Mouse (Mus musculus) retina, postnatal 7 days (tissue): ENCODE measurements around the gene Tas2r135.
A peak's percentile ranks its signal among the peaks of the same experiment; 100 is the strongest.

Experiments
- DNase-seq: peaks from one replicate; pipeline ENCODE4 v3.0.0-alpha.2; 2012; ENCODE audit warnings: low read depth, low spot score

The Tas2r135 gene

GRCm38 (mm10) chr6:42373669-42374430 is 31.4 kb upstream of the Tas2r135 start:
- DNase-seq, result no peak

- no peak for DNase-seq
Measured at GRCm38 (mm10) chr6:42374701-42375100, 30.5 kb upstream of the Tas2r135 start.

- DNase-seq, result no peak
Measured at GRCm38 (mm10) chr6:42375131-42375530, 30.1 kb upstream of the Tas2r135 start.

GRCm38 (mm10) chr6:42376016-42376415 is 29.2 kb upstream of the Tas2r135 start:
- DNase-seq, result no peak

GRCm38 (mm10) chr6:42376504-42377019 is 28.7 kb upstream of the Tas2r135 start:
- peak; percentile 52 for DNase-seq

- DNase-seq, result no peak
Measured at GRCm38 (mm10) chr6:42377280-42377679, 28.0 kb upstream of the Tas2r135 start.

GRCm38 (mm10) chr6:42379551-42379950 is 25.7 kb upstream of the Tas2r135 start:
- DNase-seq, result no peak

- DNase-seq, result no peak
Measured at GRCm38 (mm10) chr6:42380416-42381144, 24.7 kb upstream of the Tas2r135 start.

GRCm38 (mm10) chr6:42381221-42381620 is 24.0 kb upstream of the Tas2r135 start:
- DNase-seq, result no peak

GRCm38 (mm10) chr6:42381916-42382381 is 23.3 kb upstream of the Tas2r135 start:
- no peak for DNase-seq

- DNase-seq, result no peak
Measured at GRCm38 (mm10) chr6:42383360-42383759, 21.9 kb upstream of the Tas2r135 start.

- DNase-seq, result no peak
Measured at GRCm38 (mm10) chr6:42385635-42386034, 19.6 kb upstream of the Tas2r135 start.

- no peak for DNase-seq
Measured at GRCm38 (mm10) chr6:42391796-42392330, 13.4 kb upstream of the Tas2r135 start.

- DNase-seq, result no peak
Measured at GRCm38 (mm10) chr6:42395960-42396809, 9.0 kb upstream of the Tas2r135 start.

- DNase-seq, result no peak
Measured at GRCm38 (mm10) chr6:42397041-42397657, 8.1 kb upstream of the Tas2r135 start.

GRCm38 (mm10) chr6:42398285-42398684 is 6.9 kb upstream of the Tas2r135 start:
- DNase-seq, result no peak

- no peak for DNase-seq
Measured at GRCm38 (mm10) chr6:42398998-42399397, 6.2 kb upstream of the Tas2r135 start.

- DNase-seq, result no peak
Measured at GRCm38 (mm10) chr6:42399938-42400337, 5.3 kb upstream of the Tas2r135 start, which contains the start of gene Tas2r143. TSS of gene Tas2r143 (plus strand) at chr6:42400238.

- no peak for DNase-seq
Measured at GRCm38 (mm10) chr6:42419443-42419842, 14.2 kb downstream of the Tas2r135 start.

- DNase-seq, result no peak
Measured at GRCm38 (mm10) chr6:42421439-42421838, 16.2 kb downstream of the Tas2r135 start.

GRCm38 (mm10) chr6:42424472-42424871 is 19.2 kb downstream of the Tas2r135 start:
- DNase-seq, result no peak
